ENCODE assay signal across 8 mouse cellular contexts in genomic region chr7:71867090-71867489, GRCm38 (mm10).
DNase-seq lines count a peak whose midpoint lies in the region; TF ChIP-seq lines count a peak whose summit lies in the region.
"Had no signal": no experiment of that assay in that cellular context is flagged by ENCODE, and none has a peak within 500 bp of the region (broad histone marks: within the 10 kb centered on the region; RNA-seq: fewer than 3 reads in every experiment).

No protein-coding gene starts in this region.

- no peaks in the 10 kb centered on the region for H3K79me2 ChIP-seq in CH12.LX (replicated peaks; ENCODE audit: control insufficient read depth, extremely low read depth, insufficient read depth, poor library complexity, severe bottlenecking)

- H3K9ac ChIP-seq in CH12.LX (ENCODE audit: insufficient read depth, low read depth) = no peak overlapping the region
- H3K9ac ChIP-seq: heart, embryonic 13.5 days had no signal

- no peaks in the 10 kb centered on the region for H3K27me3 ChIP-seq in CH12.LX (replicated peaks)

- no peaks in the 10 kb centered on the region for H3K4me1 ChIP-seq in CH12.LX (ENCODE audit: control insufficient read depth in 1 of 2, insufficient read depth in 2 of 2)

- no peak for TF ChIP-seq POLR2A in CH12.LX (IDR thresholded peaks at IDR 0.05; ENCODE audit: low read depth, low read length)

- peak; percentile 10 for TF ChIP-seq RAD21 in CH12.LX (IDR thresholded peaks at IDR 0.05; ENCODE audit: low read depth, low read length)

- peak; percentile 61 for DNase-seq in 3T3-L1 (ENCODE audit: low read depth, low spot score)
- DNase-seq in CH12.LX (ENCODE audit: extremely low read depth) = no peak
- peak; percentile 36 for DNase-seq in cerebellum, adult 9-10 months
- DNase-seq in frontal cortex, adult 2 months (ENCODE audit: extremely low spot score in 1 of 2, low spot score in 1 of 2) = peak; percentile 5 to 81
- peak; percentile 49 for DNase-seq in layer of hippocampus, adult 11-12 months (ENCODE audit: low spot score)
- DNase-seq in lung, postnatal 36 days = peak; percentile 63
- DNase-seq in skeletal muscle tissue, adult 2 months (ENCODE audit: low read depth, low spot score) = peak; percentile 12

- peak in 1 of 2 experiments; percentile 20; a peak in 1 of 4 replicates for TF ChIP-seq CTCF in CH12.LX (conservative IDR thresholded peaks at IDR 0.05 in 1 of 2, IDR thresholded peaks at IDR 0.05 in 1 of 2; ENCODE audit: low read depth in 2 of 2, low read length in 2 of 2)

- H3K4me3 ChIP-seq in CH12.LX (replicated peaks in 1 of 3; ENCODE audit: low read depth in 2 of 3, low read length in 2 of 3, poor library complexity in 1 of 3) = no peak overlapping the region
- H3K4me3 ChIP-seq: heart, embryonic 13.5 days had no signal

- TF ChIP-seq EP300 in CH12.LX (IDR thresholded peaks at IDR 0.05; ENCODE audit: low read length) = no peak

- H3K36me3 ChIP-seq in CH12.LX (replicated peaks in 1 of 2; ENCODE audit: control insufficient read depth in 1 of 2, insufficient read depth in 1 of 2, low read length in 1 of 2) = no peaks in the 10 kb centered on the region
- H3K36me3 ChIP-seq: heart, embryonic 13.5 days had no signal

- dilution Hi-C loops in CH12.LX (cut with MboI; ENCODE audit: extremely low pct_ligation_motif_present, extremely low pct_unique_long_range_greater_than_20kb, low sequenced_read_pairs) = no loop called here

- H3K27ac ChIP-seq in CH12.LX (ENCODE audit: insufficient read depth, low read depth) = no peak overlapping the region
- H3K27ac ChIP-seq: heart, embryonic 13.5 days had no signal

- H3K9me3 ChIP-seq in CH12.LX (replicated peaks; ENCODE audit: low read length) = peaks cover 58% of the 10 kb centered on the region
- H3K9me3 ChIP-seq: heart, embryonic 13.5 days had no signal

- in situ Hi-C loops in CH12.LX (cut with MboI; ENCODE audit: low pct_ligation_motif_present, low pct_unique_long_range_greater_than_20kb, low sequenced_read_pairs) = no loop called here

- H3K4me2 ChIP-seq in CH12.LX (ENCODE audit: insufficient read depth, low read depth, poor library complexity, severe bottlenecking) = no peak overlapping the region
- H3K4me2 ChIP-seq: heart, embryonic 13.5 days had no signal

TF ChIP-seq in CH12.LX, 34 proteins besides CTCF, POLR2A, EP300 and RAD21:
- no peak for TF ChIP-seq IRF4 (IDR thresholded peaks at IDR 0.05; ENCODE audit: low read depth, low read length)
